Mouse (Mus musculus): ENCODE measurements around the gene Imp4. TPM values are rescaled to one million over a fixed set of nuclear protein-coding genes. Genes with fewer than 3 reads are reported as not detected.

Imp4 gene
- polyA plus RNA-seq (2016; fragmentation: Nextera tagmentation; extraction: Ambion mirVana): 123 and 124 TPM in 2 replicates

DNA sequence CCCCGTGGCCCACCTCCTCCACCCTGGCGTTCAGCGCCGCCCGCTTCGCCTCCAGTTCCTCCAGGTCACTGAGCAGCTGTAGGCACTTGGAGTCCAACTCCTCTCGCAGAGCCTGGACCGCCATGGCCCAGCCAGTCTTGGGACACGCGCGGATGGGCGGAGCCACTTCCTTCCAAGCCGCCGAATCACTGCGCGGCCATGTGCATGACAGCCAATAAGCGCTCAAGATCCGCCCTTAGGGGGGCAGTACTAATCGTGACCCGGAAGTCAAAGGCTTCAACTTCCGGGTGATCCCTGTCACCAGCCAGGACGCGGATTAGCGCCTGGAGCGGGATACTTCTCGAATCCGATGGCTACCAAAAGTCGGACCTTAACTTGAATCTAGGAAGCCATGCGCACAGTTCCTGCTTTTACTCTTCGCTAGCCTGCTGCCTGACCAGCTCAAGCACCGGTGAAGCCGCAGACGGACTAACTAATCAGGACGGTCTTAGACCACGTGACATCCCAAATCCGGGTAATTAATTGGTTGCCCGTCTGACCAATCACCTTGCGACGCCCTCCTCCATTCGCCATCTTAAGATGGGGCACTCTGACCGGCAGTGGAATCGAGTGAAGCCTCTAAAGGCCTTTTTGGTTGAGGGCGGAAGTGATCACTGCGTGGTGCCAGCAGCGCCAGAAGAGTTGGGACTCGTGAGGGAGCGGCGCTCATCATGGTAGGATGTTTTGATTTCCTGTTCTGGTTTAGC is at the start of gene Imp4, which contains the start of gene Ccdc115:
Imp4 (plus strand) TSS at position 637 of the 746 bp plus-strand sequence.
Ccdc115 (minus strand) TSS at position 458 of the 746 bp plus-strand sequence.
- peak; percentile 96 for DNase-seq (ENCODE audit: low spot score)
- Histone ChIP-seq H3K27me3 (replicated peaks; ENCODE audit: low read depth, poor library complexity, severe bottlenecking) (no peaks in the 10 kb centered on the region), H3K4me3 (peak within 1 kb of the TSS; percentile 84), H3K27ac (replicated peaks) (peak within 1 kb of the TSS; percentile 85), H3K4me1 (peaks cover 17% of the 10 kb centered on the region), H3K9me3 (no peaks in the 10 kb centered on the region), H3K36me3 (replicated peaks) (peaks cover 44% of the 10 kb centered on the region)
- under 1% methylated on average over 48 of the region's 48 CpGs for WGBS

- Histone ChIP-seq H3K27ac (replicated peaks) (no peak overlapping the region), H3K36me3 (replicated peaks) (no peaks in the 10 kb centered on the region), H3K4me3 (no peak overlapping the region), H3K4me1 (0 out of 2 replicates have a peak, but pooled peaks cover 4% of the 10 kb centered on the region), H3K27me3 (replicated peaks; ENCODE audit: low read depth, poor library complexity, severe bottlenecking) (no peaks in the 10 kb centered on the region), H3K9me3 (no peaks in the 10 kb centered on the region)
- 97% methylated on average over 4 of the region's 4 CpGs for WGBS
- DNase-seq (ENCODE audit: low spot score): no peak
Measured at GRCm38 (mm10) chr1:34396321-34396720, 43.3 kb upstream of the Imp4 start.

GRCm38 (mm10) chr1:34399182-34399953 is 40.3 kb upstream of the Imp4 start:
- DNase-seq (ENCODE audit: low spot score): no peak
- no peaks in the 10 kb centered on the region for H3K9me3 ChIP-seq
- H3K27ac ChIP-seq (replicated peaks): no peak overlapping the region
- H3K4me3 ChIP-seq: no peak overlapping the region
- H3K36me3 ChIP-seq (replicated peaks): no peaks in the 10 kb centered on the region
- 0 out of 2 replicates have a peak, but pooled peaks cover 3% of the 10 kb centered on the region for H3K4me1 ChIP-seq
- WGBS: 42% methylated on average over 11 of the region's 11 CpGs
- H3K27me3 ChIP-seq (replicated peaks; ENCODE audit: low read depth, poor library complexity, severe bottlenecking): no peaks in the 10 kb centered on the region

- no peak overlapping the region for H3K4me3 ChIP-seq
- no peaks in the 10 kb centered on the region for H3K27me3 ChIP-seq (replicated peaks; ENCODE audit: low read depth, poor library complexity, severe bottlenecking)
- DNase-seq (ENCODE audit: low spot score): no peak
- H3K4me1 ChIP-seq: peaks cover 7% of the 10 kb centered on the region; the same call in 1 of the 2 replicates
- 91% methylated on average over 2 of the region's 2 CpGs for WGBS
- peaks cover 39% of the 10 kb centered on the region for H3K9me3 ChIP-seq
- H3K27ac ChIP-seq (replicated peaks): no peak overlapping the region
- peaks cover 35% of the 10 kb centered on the region for H3K36me3 ChIP-seq (replicated peaks)
Measured at GRCm38 (mm10) chr1:34428466-34428865, 11.2 kb upstream of the Imp4 start.

GRCm38 (mm10) chr1:34429281-34429680 is 10.4 kb upstream of the Imp4 start:
- 94% methylated on average over 4 of the region's 4 CpGs for WGBS
- H3K4me3 ChIP-seq: no peak overlapping the region
- no peak for DNase-seq (ENCODE audit: low spot score)
- H3K27ac ChIP-seq (replicated peaks): no peak overlapping the region
- H3K4me1 ChIP-seq: peaks cover 14% of the 10 kb centered on the region
- peaks cover 39% of the 10 kb centered on the region for H3K9me3 ChIP-seq
- H3K27me3 ChIP-seq (replicated peaks; ENCODE audit: low read depth, poor library complexity, severe bottlenecking): no peaks in the 10 kb centered on the region
- H3K36me3 ChIP-seq (replicated peaks): peaks cover 35% of the 10 kb centered on the region

GRCm38 (mm10) chr1:34430981-34431380 is 8.7 kb upstream of the Imp4 start:
- Histone ChIP-seq H3K27me3 (replicated peaks; ENCODE audit: low read depth, poor library complexity, severe bottlenecking) (no peaks in the 10 kb centered on the region), H3K4me1 (peaks cover 14% of the 10 kb centered on the region), H3K27ac (replicated peaks) (no peak overlapping the region), H3K36me3 (replicated peaks) (peaks cover 35% of the 10 kb centered on the region), H3K9me3 (peaks cover 39% of the 10 kb centered on the region), H3K4me3 (no peak overlapping the region)
- 92% methylated on average over 3 of the region's 3 CpGs for WGBS
- DNase-seq (ENCODE audit: low spot score): no peak

DNA sequence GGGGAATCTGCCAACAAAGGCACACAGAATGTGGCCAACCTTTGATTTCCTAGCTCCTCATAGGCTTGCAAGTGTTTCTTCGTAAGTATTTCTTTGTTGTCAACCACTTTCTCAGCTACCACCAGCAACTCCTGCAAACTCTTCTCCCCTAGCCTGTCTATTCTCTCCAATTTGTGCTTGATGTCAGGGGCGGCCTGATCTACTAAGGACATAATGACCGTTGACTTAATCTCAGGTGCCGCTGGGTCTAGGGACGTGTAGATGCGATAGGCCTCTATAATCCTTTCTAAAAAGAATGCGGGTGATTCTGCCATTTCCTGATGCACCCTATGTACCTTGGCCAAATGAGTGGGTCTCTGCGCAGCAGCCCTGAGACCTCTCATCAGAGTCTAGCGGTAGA is 8.2 kb upstream of the Imp4 start:
- Histone ChIP-seq H3K4me3 (no peak overlapping the region), H3K36me3 (replicated peaks) (peaks cover 35% of the 10 kb centered on the region), H3K9me3 (peaks cover 39% of the 10 kb centered on the region), H3K27me3 (replicated peaks; ENCODE audit: low read depth, poor library complexity, severe bottlenecking) (no peaks in the 10 kb centered on the region), H3K4me1 (peaks cover 14% of the 10 kb centered on the region), H3K27ac (replicated peaks) (no peak overlapping the region)
- WGBS: 94% methylated on average over 9 of the region's 9 CpGs
- DNase-seq (ENCODE audit: low spot score): no peak

DNA sequence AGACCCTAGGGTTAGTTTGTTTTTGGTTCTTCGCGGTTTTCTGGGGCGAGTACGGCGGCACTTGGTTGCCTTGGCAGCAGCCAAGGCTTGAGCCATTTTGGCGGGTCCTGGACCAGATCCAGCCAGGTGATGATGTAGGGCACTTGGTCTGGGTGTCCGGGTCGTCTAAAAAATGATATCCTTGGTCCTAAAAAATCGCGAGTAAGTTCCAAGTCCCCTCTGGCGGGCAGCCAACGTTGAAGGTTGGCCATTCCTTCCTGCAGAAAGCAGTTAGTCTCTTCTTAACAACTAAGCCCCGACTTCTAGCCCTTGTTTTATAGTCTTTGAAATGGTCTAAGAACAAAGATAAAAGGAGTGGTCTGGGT is 7.3 kb upstream of the Imp4 start:
- Histone ChIP-seq H3K9me3 (peaks cover 38% of the 10 kb centered on the region), H3K27me3 (replicated peaks; ENCODE audit: low read depth, poor library complexity, severe bottlenecking) (no peaks in the 10 kb centered on the region), H3K4me1 (peaks cover 14% of the 10 kb centered on the region), H3K27ac (replicated peaks) (peak overlapping the region; percentile 86), H3K36me3 (replicated peaks) (peaks cover 43% of the 10 kb centered on the region), H3K4me3 (peak overlapping the region; percentile 72)
- no peak for DNase-seq (ENCODE audit: low spot score)
- 39% methylated on average over 13 of the region's 13 CpGs for WGBS

GRCm38 (mm10) chr1:34432776-34433481 is 6.7 kb upstream of the Imp4 start:
- WGBS: 6% methylated on average over 35 of the region's 35 CpGs
- Histone ChIP-seq H3K4me1 (peaks cover 14% of the 10 kb centered on the region), H3K27me3 (replicated peaks; ENCODE audit: low read depth, poor library complexity, severe bottlenecking) (no peaks in the 10 kb centered on the region), H3K27ac (replicated peaks) (peak overlapping the region; percentile 86), H3K4me3 (peak overlapping the region; percentile 72), H3K36me3 (replicated peaks) (peaks cover 48% of the 10 kb centered on the region), H3K9me3 (peaks cover 34% of the 10 kb centered on the region)
- peak; percentile 77 for DNase-seq (ENCODE audit: low spot score)

DNA sequence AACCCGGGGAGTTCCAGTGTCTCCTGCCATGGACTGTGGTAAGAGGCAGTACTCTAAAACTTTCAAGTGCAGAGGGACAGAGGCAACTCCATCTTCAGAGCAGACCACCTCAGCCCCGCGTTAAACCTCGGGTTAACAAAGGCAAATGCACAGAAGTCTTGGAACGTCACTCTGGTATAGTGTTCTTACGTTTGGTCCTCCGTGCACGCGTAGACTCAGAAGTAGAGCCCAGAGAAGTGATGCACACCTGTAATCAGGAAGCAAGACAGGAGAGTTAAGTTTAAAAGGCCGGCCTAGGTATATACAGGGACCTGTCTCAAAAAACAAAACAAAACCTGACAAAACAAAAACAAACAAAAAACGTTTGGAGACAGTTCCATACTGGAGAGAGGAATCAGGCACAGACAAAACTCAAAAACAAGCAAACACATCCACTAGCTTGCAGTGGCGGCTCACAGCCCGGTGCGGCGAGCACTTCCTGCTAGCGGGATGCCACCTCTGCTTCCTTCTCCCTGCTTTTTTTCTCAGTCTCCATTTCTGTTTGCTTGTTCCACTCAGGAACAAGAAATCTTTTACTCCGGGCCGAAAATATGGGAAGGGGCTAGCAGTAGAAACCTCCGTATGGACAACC is 5.6 kb upstream of the Imp4 start:
- H3K27ac ChIP-seq (replicated peaks): peak overlapping the region; percentile 91

DNA sequence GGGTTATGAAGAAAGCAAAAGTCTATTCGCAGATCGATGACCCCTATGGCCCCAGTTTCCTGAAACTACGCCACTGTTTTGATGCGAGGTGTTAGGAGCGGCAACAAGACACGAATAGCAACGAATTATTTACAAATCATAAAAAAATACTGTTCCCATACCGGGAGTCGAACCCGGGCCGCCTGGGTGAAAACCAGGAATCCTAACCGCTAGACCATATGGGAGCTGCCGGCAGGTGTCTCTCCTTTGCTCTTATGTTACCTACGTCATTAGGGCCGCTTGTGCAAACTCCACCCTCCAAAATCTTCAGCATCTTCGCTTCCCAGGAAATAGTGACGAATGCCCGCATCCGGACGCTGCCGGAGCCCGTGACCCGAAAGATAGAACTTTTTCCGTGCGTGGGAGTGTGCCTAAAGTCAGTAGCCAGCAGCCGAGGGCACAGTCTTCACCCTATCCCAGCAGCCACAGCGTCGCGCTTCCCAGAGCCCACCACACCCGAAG is 4.9 kb upstream of the Imp4 start:
- H3K4me3 ChIP-seq: peak overlapping the region; percentile 72
- WGBS: under 1% methylated on average over 30 of the region's 30 CpGs
- peaks cover 37% of the 10 kb centered on the region for H3K36me3 ChIP-seq (replicated peaks)
- H3K9me3 ChIP-seq: peaks cover 26% of the 10 kb centered on the region
- no peaks in the 10 kb centered on the region for H3K27me3 ChIP-seq (replicated peaks; ENCODE audit: low read depth, poor library complexity, severe bottlenecking)
- peak overlapping the region; percentile 91 for H3K27ac ChIP-seq (replicated peaks)
- peak; percentile 93 for DNase-seq (ENCODE audit: low spot score)
- peaks cover 20% of the 10 kb centered on the region for H3K4me1 ChIP-seq

More for the DNA sequence above, 5.6 kb upstream of the Imp4 start:
- peaks cover 34% of the 10 kb centered on the region for H3K9me3 ChIP-seq
- H3K36me3 ChIP-seq (replicated peaks): peaks cover 44% of the 10 kb centered on the region
- H3K27me3 ChIP-seq (replicated peaks; ENCODE audit: low read depth, poor library complexity, severe bottlenecking): no peaks in the 10 kb centered on the region
- peaks cover 20% of the 10 kb centered on the region for H3K4me1 ChIP-seq
- DNase-seq (ENCODE audit: low spot score): peak; percentile 59
- WGBS: 6% methylated on average over 19 of the region's 19 CpGs
- peak overlapping the region; percentile 72 for H3K4me3 ChIP-seq
